Mouse (Mus musculus): ENCODE data around the gene Ncaph2. TPM values are rescaled to one million over a fixed set of nuclear protein-coding genes. Genes with fewer than 3 reads are reported as not detected.

The Ncaph2 gene
- polyA plus RNA-seq, 1 experiment = 182 TPM

DNA sequence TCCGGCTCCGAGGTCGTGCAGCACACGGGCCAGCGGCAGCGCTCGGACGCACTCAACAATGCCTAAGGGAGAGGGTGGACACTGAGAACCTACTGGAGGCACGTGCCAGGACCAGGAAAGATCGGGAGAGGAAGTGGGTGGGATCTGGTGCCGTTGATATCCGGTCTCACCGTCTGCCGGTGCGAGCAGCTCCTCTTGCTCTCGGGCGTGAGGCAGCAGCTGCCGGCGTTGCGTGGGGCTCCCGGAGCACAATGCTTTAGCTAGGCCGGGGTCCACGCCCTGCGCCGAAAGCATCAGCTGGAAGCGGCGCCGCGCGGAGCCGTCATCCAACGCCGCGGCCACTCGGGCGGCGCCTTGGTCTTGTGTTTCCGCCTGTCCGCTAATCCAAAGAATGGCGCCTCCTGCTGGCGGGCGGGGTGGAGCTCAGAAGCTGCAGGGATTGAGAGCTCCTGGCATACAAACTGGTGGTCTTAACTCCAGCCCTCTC is 18.3 kb downstream of the Ncaph2 start, which contains the start of gene Sco2:
Sco2 (minus strand) TSS at position 85 of the 487 bp plus-strand sequence.
- TF ChIP-seq MYOG (IDR thresholded peaks at IDR 0.05; ENCODE audit: control insufficient read depth in 1 of 3, insufficient read depth in 1 of 3, insufficient read length in 2 of 3, low read depth in 2 of 3) = peak in 2 of 3 experiments; percentile 6 to 54
- no peak for TF ChIP-seq CEBPB (IDR thresholded peaks at IDR 0.05; ENCODE audit: insufficient read depth, poor library complexity, severe bottlenecking)
- peak in 1 of 3 experiments; percentile 72 for TF ChIP-seq MYOD1 (IDR thresholded peaks at IDR 0.05; ENCODE audit: control insufficient read depth in 1 of 3, insufficient read length in 2 of 3, low read depth in 2 of 3)
- peak; percentile 83 for TF ChIP-seq USF1 (IDR thresholded peaks at IDR 0.05; ENCODE audit: low read depth)
- peak; percentile 82 for TF ChIP-seq MAX (IDR thresholded peaks at IDR 0.05; ENCODE audit: low read depth)
- TF ChIP-seq POLR2AphosphoS2 (IDR thresholded peaks at IDR 0.05; ENCODE audit: insufficient read length, low read depth) = no peak
- peak; percentile 72 for TF ChIP-seq POLR2A (IDR thresholded peaks at IDR 0.05; ENCODE audit: insufficient read length, low read depth)
- no peaks in the 10 kb centered on the region for H3K79me2 ChIP-seq (ENCODE audit: control insufficient read depth, insufficient read depth)
- peak within 1 kb of the TSS; percentile 83 for H3K4me2 ChIP-seq (ENCODE audit: low read depth)
- H3K36me3 ChIP-seq (ENCODE audit: control insufficient read depth, insufficient read depth) = peaks cover 29% of the 10 kb centered on the region
- peaks cover 26% of the 10 kb centered on the region for H3K27me3 ChIP-seq (ENCODE audit: control insufficient read depth, insufficient read depth, insufficient read length)
- peak within 1 kb of the TSS; percentile 44 for H3K4me3 ChIP-seq
- peak within 1 kb of the TSS; percentile 34 for H3ac ChIP-seq (ENCODE audit: control insufficient read depth, insufficient read length)

DNA sequence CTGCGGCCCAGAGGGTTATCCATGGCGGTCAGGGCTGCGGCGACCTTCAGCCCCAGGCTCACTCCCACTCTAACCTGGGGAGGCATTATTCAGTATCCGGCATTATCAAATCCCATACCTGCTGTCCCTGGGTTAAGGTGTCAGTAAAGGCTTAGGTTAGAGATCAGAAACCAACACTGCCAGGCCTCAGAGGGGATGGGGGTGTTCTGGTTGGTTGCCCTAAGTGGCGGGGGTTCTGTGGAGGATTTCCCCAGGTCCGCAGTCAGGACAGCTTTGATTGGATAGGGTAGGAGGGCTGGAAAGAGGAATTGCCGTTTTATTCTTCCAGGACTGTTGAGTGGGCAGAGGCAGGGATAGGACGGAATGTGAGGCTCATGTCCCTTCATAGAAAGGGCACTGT is 18.8 kb downstream of the Ncaph2 start:
- no peak for TF ChIP-seq TCF3 (IDR thresholded peaks at IDR 0.05; ENCODE audit: insufficient read length, low read depth)
- TF ChIP-seq MAX (IDR thresholded peaks at IDR 0.05; ENCODE audit: low read depth) = no peak
- no peak for TF ChIP-seq CEBPB (IDR thresholded peaks at IDR 0.05; ENCODE audit: insufficient read depth, poor library complexity, severe bottlenecking)
- TF ChIP-seq REST (IDR thresholded peaks at IDR 0.05; ENCODE audit: insufficient read depth, insufficient read length) = no peak
- TF ChIP-seq TCF12 (IDR thresholded peaks at IDR 0.05; ENCODE audit: insufficient read depth, poor library complexity, severe bottlenecking) = no peak
- TF ChIP-seq POLR2AphosphoS2 (IDR thresholded peaks at IDR 0.05; ENCODE audit: insufficient read length, low read depth) = no peak
- TF ChIP-seq MYOG (IDR thresholded peaks at IDR 0.05; ENCODE audit: control insufficient read depth in 1 of 3, insufficient read depth in 1 of 3, insufficient read length in 2 of 3, low read depth in 2 of 3) = no peak
- TF ChIP-seq USF1 (IDR thresholded peaks at IDR 0.05; ENCODE audit: low read depth) = no peak
- TF ChIP-seq POLR2A (IDR thresholded peaks at IDR 0.05; ENCODE audit: insufficient read length, low read depth) = no peak
- no peak for TF ChIP-seq SRF (IDR thresholded peaks at IDR 0.05; ENCODE audit: control insufficient read depth, insufficient read length, low read depth)
- no peak for TF ChIP-seq MYOD1 (IDR thresholded peaks at IDR 0.05; ENCODE audit: control insufficient read depth in 1 of 3, insufficient read length in 2 of 3, low read depth in 2 of 3)
- no peak for TF ChIP-seq E2F4 (IDR thresholded peaks at IDR 0.05; ENCODE audit: insufficient read depth)
- Histone ChIP-seq H3K4me2 (ENCODE audit: low read depth) (peak overlapping the region; percentile 83), H3K27me3 (ENCODE audit: control insufficient read depth, insufficient read depth, insufficient read length) (peaks cover 31% of the 10 kb centered on the region), H3ac (ENCODE audit: control insufficient read depth, insufficient read length) (peak overlapping the region; percentile 34), H3K36me3 (ENCODE audit: control insufficient read depth, insufficient read depth) (peaks cover 24% of the 10 kb centered on the region), H3K79me2 (ENCODE audit: control insufficient read depth, insufficient read depth) (no peaks in the 10 kb centered on the region), H3K4me3 (peak overlapping the region; percentile 44)

DNA sequence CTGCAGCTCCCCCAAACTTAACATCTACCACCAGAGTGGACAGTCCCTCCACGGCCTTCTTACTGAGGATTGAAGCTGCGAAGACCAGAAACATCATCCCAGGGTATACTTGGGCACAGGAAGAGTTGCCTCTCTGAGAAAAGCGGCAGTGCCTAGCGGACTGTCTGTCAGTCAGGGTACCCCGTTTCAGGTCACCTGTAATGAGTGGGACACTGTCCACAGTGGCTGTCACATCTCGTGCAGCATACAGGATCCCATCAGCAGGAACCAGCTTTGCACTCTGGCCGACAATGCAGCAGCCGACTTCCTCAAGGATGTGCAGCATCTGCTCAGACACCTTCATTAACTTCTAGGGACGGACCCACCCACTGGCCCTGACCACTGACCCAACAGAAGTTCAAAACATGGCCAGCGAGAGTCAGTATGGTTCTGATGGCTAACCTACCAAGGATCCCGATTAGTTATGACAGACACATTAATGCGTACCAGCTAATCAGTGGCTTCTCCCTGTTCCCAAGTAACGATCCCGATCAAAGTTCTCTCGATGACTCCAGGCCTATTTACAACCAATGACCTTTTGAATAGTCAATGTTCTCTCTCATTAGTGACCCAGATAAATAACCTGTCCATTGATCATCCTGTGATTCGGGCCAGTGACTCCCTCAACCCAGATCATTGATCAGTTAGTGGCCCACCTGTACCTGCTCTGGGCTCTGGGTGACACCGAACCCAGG is 19.4 kb downstream of the Ncaph2 start:
- Histone ChIP-seq H3K79me2 (ENCODE audit: control insufficient read depth, insufficient read depth) (no peaks in the 10 kb centered on the region), H3K4me2 (ENCODE audit: low read depth) (no peak overlapping the region), H3ac (ENCODE audit: control insufficient read depth, insufficient read length) (no peak overlapping the region), H3K4me3 (peak overlapping the region; percentile 44), H3K36me3 (ENCODE audit: control insufficient read depth, insufficient read depth) (peaks cover 19% of the 10 kb centered on the region), H3K27me3 (ENCODE audit: control insufficient read depth, insufficient read depth, insufficient read length) (peaks cover 34% of the 10 kb centered on the region)
- no peak for TF ChIP-seq TCF3 (IDR thresholded peaks at IDR 0.05; ENCODE audit: insufficient read length, low read depth)
- no peak for TF ChIP-seq POLR2AphosphoS2 (IDR thresholded peaks at IDR 0.05; ENCODE audit: insufficient read length, low read depth)
- no peak for TF ChIP-seq E2F4 (IDR thresholded peaks at IDR 0.05; ENCODE audit: insufficient read depth)
- TF ChIP-seq POLR2A (IDR thresholded peaks at IDR 0.05; ENCODE audit: insufficient read length, low read depth) = no peak
- TF ChIP-seq SRF (IDR thresholded peaks at IDR 0.05; ENCODE audit: control insufficient read depth, insufficient read length, low read depth) = no peak
- TF ChIP-seq TCF12 (IDR thresholded peaks at IDR 0.05; ENCODE audit: insufficient read depth, poor library complexity, severe bottlenecking) = no peak
- no peak for TF ChIP-seq MYOD1 (IDR thresholded peaks at IDR 0.05; ENCODE audit: control insufficient read depth in 1 of 3, insufficient read length in 2 of 3, low read depth in 2 of 3)
- TF ChIP-seq MYOG (IDR thresholded peaks at IDR 0.05; ENCODE audit: control insufficient read depth in 1 of 3, insufficient read depth in 1 of 3, insufficient read length in 2 of 3, low read depth in 2 of 3) = no peak
- no peak for TF ChIP-seq MAX (IDR thresholded peaks at IDR 0.05; ENCODE audit: low read depth)
- TF ChIP-seq REST (IDR thresholded peaks at IDR 0.05; ENCODE audit: insufficient read depth, insufficient read length) = no peak
- TF ChIP-seq CEBPB (IDR thresholded peaks at IDR 0.05; ENCODE audit: insufficient read depth, poor library complexity, severe bottlenecking) = no peak

- TF ChIP-seq POLR2AphosphoS2 (IDR thresholded peaks at IDR 0.05; ENCODE audit: insufficient read length, low read depth) = no peak
- no peak for TF ChIP-seq USF1 (IDR thresholded peaks at IDR 0.05; ENCODE audit: low read depth)
- TF ChIP-seq CEBPB (IDR thresholded peaks at IDR 0.05; ENCODE audit: insufficient read depth, poor library complexity, severe bottlenecking) = no peak
- no peak for TF ChIP-seq SRF (IDR thresholded peaks at IDR 0.05; ENCODE audit: control insufficient read depth, insufficient read length, low read depth)
- TF ChIP-seq TCF3 (IDR thresholded peaks at IDR 0.05; ENCODE audit: insufficient read length, low read depth) = no peak
- TF ChIP-seq MYOG (IDR thresholded peaks at IDR 0.05; ENCODE audit: control insufficient read depth in 1 of 3, insufficient read depth in 1 of 3, insufficient read length in 2 of 3, low read depth in 2 of 3) = no peak
- no peak for TF ChIP-seq MYOD1 (IDR thresholded peaks at IDR 0.05; ENCODE audit: control insufficient read depth in 1 of 3, insufficient read length in 2 of 3, low read depth in 2 of 3)
- Histone ChIP-seq H3K36me3 (ENCODE audit: control insufficient read depth, insufficient read depth) (peaks cover 10% of the 10 kb centered on the region), H3K4me2 (ENCODE audit: low read depth) (no peak overlapping the region), H3ac (ENCODE audit: control insufficient read depth, insufficient read length) (no peak overlapping the region), H3K4me3 (no peak overlapping the region), H3K27me3 (ENCODE audit: control insufficient read depth, insufficient read depth, insufficient read length) (peaks cover 34% of the 10 kb centered on the region), H3K79me2 (ENCODE audit: control insufficient read depth, insufficient read depth) (no peaks in the 10 kb centered on the region)
Measured at GRCm38 (mm10) chr15:89376040-89376439, 20.5 kb downstream of the Ncaph2 start.
